Mouse (Mus musculus) forebrain, embryonic 10.5 days (tissue): ENCODE data around the gene Arhgef11. TPM values are rescaled to one million over a fixed set of nuclear protein-coding genes. Genes with fewer than 3 reads are reported as not detected.
"Not testable (repeated sequence)": the region's sequence is repeated elsewhere in the genome, so short reads cannot be mapped to it uniquely, and the experiment has no call there.

Source experiments
- DNase-seq: peaks from one replicate; pipeline ENCODE4 v3.0.0-alpha.2; 2017; ENCODE audit warnings: low spot score; ENCODE audit errors: extremely low spot score
- H3K27ac ChIP-seq: fragments of 300-500 bp; sonication (generic); 2 replicates; pipeline ENCODE4 v1.5.1; 2016; ENCODE audit warnings: mild to moderate bottlenecking
- H3K27me3 ChIP-seq: fragments of 300-500 bp; sonication (generic); 2 replicates; pipeline ENCODE4 v1.6.1; 2016; ENCODE audit warnings: mild to moderate bottlenecking; ENCODE audit not compliant: poor library complexity, severe bottlenecking
- H3K36me3 ChIP-seq: fragments of 300-500 bp; sonication (generic); replicated peaks from 2 replicates; pipeline ENCODE4 v1.6.1; 2016; ENCODE audit warnings: mild to moderate bottlenecking, moderate library complexity
- H3K4me1 ChIP-seq: fragments of 300-500 bp; sonication (generic); 2 replicates; pipeline ENCODE4 v1.6.1; 2016
- H3K4me3 ChIP-seq: fragments of 300-500 bp; sonication (generic); 2 replicates; pipeline ENCODE4 v1.5.1; 2016; ENCODE audit warnings: mild to moderate bottlenecking, moderate library complexity
- H3K9me3 ChIP-seq: fragments of 300-500 bp; sonication (generic); 2 replicates; pipeline ENCODE4 v1.6.1; 2016; ENCODE audit warnings: mild to moderate bottlenecking, moderate library complexity
- WGBS: fragments of 180-500 bp; shearing (Covaris S2); methylation state at CpG from one replicate; pipeline ENCODE4 v1.1.7; 2016; 5-methylcytosine and 5-hydroxymethylcytosine counted together
- polyA plus RNA-seq: library from polyadenylated mRNA; unstranded; fragments of >200 nt; fragmentation: Nextera tagmentation; extraction: Ambion mirVana; gene quantifications from 2 replicates; pipeline ENCODE4 v1.2.1, GENCODE M21; 2016

The Arhgef11 gene
- 14.9 and 15.6 TPM in 2 replicates for polyA plus RNA-seq

- no peaks in the 10 kb centered on the region for H3K36me3 ChIP-seq
- H3K27ac ChIP-seq, result peak within 1 kb of the TSS; percentile 95
- 1% methylated on average over 100 of the region's 101 CpGs for WGBS
- H3K27me3 ChIP-seq, result no peaks in the 10 kb centered on the region
- H3K4me3 ChIP-seq, result peak within 1 kb of the TSS; percentile 72
- H3K4me1 ChIP-seq, result peaks cover 46% of the 10 kb centered on the region
- no peaks in the 10 kb centered on the region for H3K9me3 ChIP-seq
- DNase-seq, result peak; percentile 81
These were observed at the start of gene Arhgef11 for GRCm38 (mm10) chr3:87616957-87617810. Arhgef11 (plus strand) TSS chr3:87617559.

- DNase-seq, result no peak
These were observed 48.7 kb upstream of the Arhgef11 start for GRCm38 (mm10) chr3:87568681-87569080.

GRCm38 (mm10) chr3:87575766-87576165 lies 41.6 kb upstream of the Arhgef11 start:
- no peak for DNase-seq
- Histone ChIP-seq H3K9me3 (peaks cover 1% of the 10 kb centered on the region; the same call in 1 of the 2 replicates), H3K36me3 (no peaks in the 10 kb centered on the region), H3K4me3 (no peak overlapping the region), H3K27me3 (no peaks in the 10 kb centered on the region), H3K27ac (no peak overlapping the region), H3K4me1 (no peaks in the 10 kb centered on the region)
- WGBS, result 39% methylated on average over 6 of the region's 6 CpGs

More at GRCm38 (mm10) chr3:87568681-87569080, 48.7 kb upstream of the Arhgef11 start:
- 95% methylated on average over 5 of the region's 5 CpGs for WGBS
- Histone ChIP-seq H3K9me3 (no peaks in the 10 kb centered on the region), H3K27ac (no peak overlapping the region), H3K27me3 (no peaks in the 10 kb centered on the region), H3K4me1 (peaks cover 19% of the 10 kb centered on the region), H3K4me3 (no peak overlapping the region), H3K36me3 (no peaks in the 10 kb centered on the region)

- no peak for DNase-seq
- no peak overlapping the region for H3K4me3 ChIP-seq
- H3K36me3 ChIP-seq, result no peaks in the 10 kb centered on the region
- H3K27me3 ChIP-seq, result no peaks in the 10 kb centered on the region
- H3K27ac ChIP-seq, result no peak overlapping the region
- peaks cover 13% of the 10 kb centered on the region; the same call in 1 of the 2 replicates for H3K9me3 ChIP-seq
- WGBS, result 91% methylated on average over 4 of the region's 4 CpGs
- H3K4me1 ChIP-seq, result no peaks in the 10 kb centered on the region
These were observed 35.1 kb upstream of the Arhgef11 start for GRCm38 (mm10) chr3:87582259-87582658.

GRCm38 (mm10) chr3:87593793-87594192 lies 23.6 kb upstream of the Arhgef11 start:
- Histone ChIP-seq H3K9me3 (no peaks in the 10 kb centered on the region), H3K27ac (no peak overlapping the region), H3K4me1 (no peaks in the 10 kb centered on the region), H3K27me3 (no peaks in the 10 kb centered on the region), H3K4me3 (no peak overlapping the region), H3K36me3 (no peaks in the 10 kb centered on the region)
- WGBS, result 82% methylated on average over 5 of the region's 5 CpGs
- DNase-seq, result no peak

DNA sequence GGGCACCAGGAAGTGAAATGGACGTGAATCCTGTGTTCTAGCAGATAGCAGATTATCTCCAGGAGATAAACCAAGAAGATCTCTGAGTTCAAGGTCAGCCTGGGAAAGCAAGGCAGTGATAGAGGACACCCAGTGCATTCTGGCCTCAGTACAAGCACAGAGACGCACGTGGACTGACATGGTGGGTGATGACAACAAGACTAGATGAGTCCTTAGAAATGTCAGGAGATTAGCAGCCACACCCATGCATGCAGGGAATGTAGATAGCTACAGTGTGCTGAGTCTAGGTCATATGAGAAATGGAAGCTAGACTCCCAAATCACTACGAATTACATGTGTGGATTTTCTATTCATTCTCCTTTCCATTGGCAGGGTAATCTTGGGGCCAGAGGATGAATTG lies 22.0 kb upstream of the Arhgef11 start:
- H3K4me3 ChIP-seq, H3K27ac ChIP-seq, H3K36me3 ChIP-seq, H3K27me3 ChIP-seq, H3K4me1 ChIP-seq, DNase-seq: not testable (repeated sequence)
- WGBS, result 78% methylated on average over 4 of the region's 4 CpGs
- H3K9me3 ChIP-seq, result peaks cover 11% of the 10 kb centered on the region

DNA sequence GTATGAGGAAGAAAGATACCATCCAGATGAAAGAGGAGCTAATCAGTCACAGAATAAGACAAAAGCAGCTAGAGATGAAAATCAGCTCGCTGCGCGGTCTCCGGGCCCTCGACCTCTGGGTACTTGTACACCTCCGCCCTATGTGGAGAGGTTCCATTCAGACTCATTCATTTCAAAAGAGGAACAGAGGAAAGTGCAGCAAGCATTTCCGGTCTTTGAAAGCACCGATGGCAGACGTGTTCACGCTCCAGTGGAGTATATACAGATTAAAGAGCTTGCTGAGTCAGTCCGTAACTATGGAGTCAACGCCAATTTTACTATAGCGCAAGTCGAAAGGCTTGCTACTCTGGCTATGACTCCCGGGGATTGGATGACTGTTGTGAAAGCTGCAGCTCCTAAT lies 16.3 kb upstream of the Arhgef11 start:
- not testable (repeated sequence) for H3K27me3 ChIP-seq, DNase-seq, H3K4me1 ChIP-seq, H3K36me3 ChIP-seq, H3K4me3 ChIP-seq, H3K27ac ChIP-seq
- 96% methylated on average over 15 of the region's 15 CpGs for WGBS
- H3K9me3 ChIP-seq, result peaks cover 57% of the 10 kb centered on the region

- WGBS, result 66% methylated on average over 4 of the region's 4 CpGs
- Histone ChIP-seq H3K27ac (peak overlapping the region; percentile 95), H3K36me3 (no peaks in the 10 kb centered on the region), H3K4me3 (peak overlapping the region; percentile 72), H3K9me3 (no peaks in the 10 kb centered on the region), H3K4me1 (peaks cover 43% of the 10 kb centered on the region), H3K27me3 (no peaks in the 10 kb centered on the region)
- DNase-seq, result no peak
These were observed 1.0 kb upstream of the Arhgef11 start for GRCm38 (mm10) chr3:87616354-87616753.

DNA sequence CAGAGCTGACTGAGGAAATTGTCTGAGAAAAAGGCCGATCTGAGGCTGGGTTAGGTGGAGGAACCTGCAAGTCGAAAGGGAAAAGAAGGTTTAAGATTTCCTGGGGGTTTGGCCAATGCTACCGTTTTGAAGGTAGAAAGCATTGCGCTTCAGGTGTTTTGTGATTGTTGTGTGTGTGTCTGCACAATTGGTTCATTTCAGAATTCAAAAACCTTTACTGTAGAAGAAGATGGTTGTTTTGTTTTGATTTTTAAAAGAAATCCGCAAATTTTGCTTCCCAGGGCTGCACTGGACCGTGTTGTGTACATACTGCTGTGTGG lies 412 bp downstream of the Arhgef11 start:
- Histone ChIP-seq H3K4me3 (peak overlapping the region; percentile 72), H3K4me1 (peaks cover 46% of the 10 kb centered on the region), H3K9me3 (no peaks in the 10 kb centered on the region), H3K27ac (peak overlapping the region; percentile 95), H3K36me3 (peaks cover 3% of the 10 kb centered on the region), H3K27me3 (no peaks in the 10 kb centered on the region)
- 3% methylated on average over 6 of the region's 6 CpGs for WGBS
- DNase-seq, result no peak

- Histone ChIP-seq H3K27me3 (no peaks in the 10 kb centered on the region), H3K4me3 (peak overlapping the region; percentile 72), H3K4me1 (peaks cover 46% of the 10 kb centered on the region), H3K9me3 (no peaks in the 10 kb centered on the region), H3K27ac (peak overlapping the region; percentile 95; the same call in 1 of the 2 replicates), H3K36me3 (peaks cover 8% of the 10 kb centered on the region)
- WGBS, result 17% methylated on average over 3 of the region's 3 CpGs
- DNase-seq, result no peak
These were observed 881 bp downstream of the Arhgef11 start for GRCm38 (mm10) chr3:87618240-87618639.

- Histone ChIP-seq H3K4me1 (peaks cover 46% of the 10 kb centered on the region), H3K27me3 (no peaks in the 10 kb centered on the region), H3K27ac (peak overlapping the region; percentile 58), H3K36me3 (peaks cover 14% of the 10 kb centered on the region), H3K9me3 (no peaks in the 10 kb centered on the region), H3K4me3 (peak overlapping the region; percentile 72)
- no peak for DNase-seq
- 69% methylated on average over 5 of the region's 5 CpGs for WGBS
These were observed 1.8 kb downstream of the Arhgef11 start for GRCm38 (mm10) chr3:87618981-87619710.

DNA sequence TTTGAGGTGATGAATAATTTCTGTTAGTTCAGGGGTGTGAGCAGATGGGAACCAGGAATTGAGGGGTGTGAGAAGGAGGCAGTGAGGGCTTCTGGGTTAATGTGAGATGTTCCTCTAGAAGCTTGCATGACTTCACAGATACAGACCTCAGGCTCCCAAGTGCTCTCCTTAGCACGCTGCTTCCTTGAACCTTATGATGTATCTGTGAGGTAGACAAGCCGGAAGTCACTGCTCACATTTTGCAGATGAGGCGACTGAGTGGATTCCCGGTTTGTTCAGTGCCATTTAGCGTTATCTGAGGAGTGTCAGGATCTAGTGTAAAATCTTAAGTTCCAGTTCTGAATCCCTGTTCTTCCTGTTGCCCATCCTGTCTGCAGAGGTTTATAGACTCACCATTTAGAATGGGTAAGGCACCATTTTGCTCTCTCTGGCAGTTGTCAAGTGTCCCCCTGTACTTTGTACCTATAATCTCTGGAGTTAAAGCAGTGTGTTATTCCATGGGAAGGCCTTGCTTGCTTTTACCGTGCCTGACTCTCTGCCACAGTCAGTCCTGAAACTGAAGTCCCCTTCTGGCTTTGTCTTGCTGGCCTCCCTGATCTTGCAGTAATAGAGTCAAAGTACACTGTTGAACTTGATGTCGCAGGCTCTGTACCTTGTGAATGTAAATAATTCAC lies 3.0 kb downstream of the Arhgef11 start:
- H3K9me3 ChIP-seq, result no peaks in the 10 kb centered on the region
- peaks cover 46% of the 10 kb centered on the region for H3K4me1 ChIP-seq
- peak overlapping the region; percentile 72 for H3K4me3 ChIP-seq
- H3K27ac ChIP-seq, result no peak overlapping the region
- DNase-seq, result no peak
- WGBS, result 83% methylated on average over 7 of the region's 7 CpGs
- H3K36me3 ChIP-seq, result peaks cover 15% of the 10 kb centered on the region
- H3K27me3 ChIP-seq, result no peaks in the 10 kb centered on the region
